Comparison of ENCODE assay signal across 1 mouse cellular context in genomic region chr14:20660827-20661660, GRCm38 (mm10).
TF ChIP-seq lines count a peak whose summit lies in the region.

No protein-coding gene starts in this region.

TF ChIP-seq in C2C12, 6 proteins besides CTCF, POLR2A, EP300 and RAD21:
- TF ChIP-seq MYOG (IDR thresholded peaks at IDR 0.05; ENCODE audit: control insufficient read depth, extremely low read depth, insufficient read length) (no peak), MAX (IDR thresholded peaks at IDR 0.05) (no peak), FOSL1 (IDR thresholded peaks at IDR 0.05; ENCODE audit: insufficient read depth, low read length, poor library complexity, severe bottlenecking) (no peak), CEBPB (IDR thresholded peaks at IDR 0.05; ENCODE audit: low read depth) (no peak), MYOD1 (IDR thresholded peaks at IDR 0.05; ENCODE audit: control insufficient read depth, insufficient read length, low read depth) (no peak), USF1 (IDR thresholded peaks at IDR 0.05; ENCODE audit: low read depth) (no peak)
